Mouse (Mus musculus) midbrain, embryonic 14.5 days (tissue): ENCODE measurements around the gene Ccm2l. TPM values are rescaled to one million over a fixed set of nuclear protein-coding genes. Genes with fewer than 3 reads are reported as not detected.

ENCODE experiments used
- ATAC-seq: fragments of 200-750 bp; cut with Nextera tagmentation; 2 replicates; pipeline ENCODE4 v1.8.0; 2017; ENCODE audit warnings: moderate number of reproducible peaks, moderate library complexity; ENCODE audit not compliant: low FRiP score, low TSS enrichment
- DNase-seq: peaks from one replicate; pipeline ENCODE4 v3.0.0-alpha.2; 2015
- H3K27ac ChIP-seq: fragments of 300-500 bp; sonication (generic); replicated peaks from 2 replicates; pipeline ENCODE4 v1.5.1; 2014; ENCODE audit warnings: mild to moderate bottlenecking, low read depth, low read length, moderate library complexity
- H3K27me3 ChIP-seq: fragments of 300-500 bp; sonication (generic); 2 replicates; pipeline ENCODE4 v1.6.1; 2014; ENCODE audit warnings: low read length, control low read depth, mixed read lengths; ENCODE audit not compliant: control insufficient read depth, insufficient read depth
- H3K36me3 ChIP-seq: fragments of 300-500 bp; sonication (generic); 2 replicates; pipeline ENCODE4 v1.6.1; 2014; ENCODE audit warnings: low read length, control low read depth; ENCODE audit not compliant: control insufficient read depth, insufficient read depth
- H3K4me1 ChIP-seq: fragments of 300-500 bp; sonication (generic); 2 replicates; pipeline ENCODE4 v1.6.1; 2014; ENCODE audit warnings: mild to moderate bottlenecking, antibody characterized with exemption, low read length, control low read depth; ENCODE audit not compliant: control insufficient read depth, insufficient read depth
- H3K4me2 ChIP-seq: fragments of 300-500 bp; sonication (generic); 2 replicates; pipeline ENCODE4 v1.6.1; 2014; ENCODE audit warnings: mild to moderate bottlenecking, low read length, moderate library complexity
- H3K4me3 ChIP-seq: fragments of 300-500 bp; sonication (generic); replicated peaks from 2 replicates; pipeline ENCODE4 v1.5.1; 2014; ENCODE audit warnings: low read depth, low read length
- H3K9ac ChIP-seq: fragments of 300-500 bp; sonication (generic); replicated peaks from 2 replicates; pipeline ENCODE4 v1.6.1; 2014; ENCODE audit warnings: mild to moderate bottlenecking, low read length, moderate library complexity
- H3K9me3 ChIP-seq: fragments of 300-500 bp; sonication (generic); 2 replicates; pipeline ENCODE4 v1.6.1; 2016; ENCODE audit warnings: low read length, control low read depth, mixed read lengths; ENCODE audit not compliant: control insufficient read depth
- WGBS: fragments of 180-500 bp; shearing (Covaris S2); extraction: QIAGEN DNeasy Blood & Tissue Kit; methylation state at CpG from one replicate; pipeline ENCODE4 v1.1.7; 2014; 5-methylcytosine and 5-hydroxymethylcytosine counted together
- polyA plus RNA-seq: library from polyadenylated mRNA; unstranded; fragments of >200 nt; fragmentation: Nextera tagmentation; extraction: Ambion mirVana; gene quantifications from 2 replicates; pipeline ENCODE4 v1.2.1, GENCODE M21; 2014

The Ccm2l gene
- polyA plus RNA-seq, 1 experiment from 2014 or later = 2.0 TPM

DNA sequence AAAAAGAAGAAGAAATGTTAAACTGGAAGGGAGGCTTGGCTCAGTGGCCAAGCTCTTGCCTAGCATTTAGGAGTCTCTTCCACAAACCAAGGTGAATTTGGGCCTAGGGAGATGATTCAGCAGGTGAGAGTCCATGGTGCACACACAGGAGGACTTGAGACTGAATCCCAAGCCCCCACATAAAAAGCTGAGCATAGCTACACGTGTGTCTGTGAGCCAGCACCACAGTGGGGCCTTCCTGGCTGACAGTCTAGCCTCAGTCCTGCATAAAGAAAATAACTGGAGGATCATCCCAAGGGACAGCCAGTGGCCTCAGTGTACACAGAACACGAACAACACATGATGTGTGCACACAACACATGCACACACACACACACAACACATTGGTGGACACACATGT, 23.6 kb downstream of the Ccm2l start:
- ATAC-seq (no peak), DNase-seq (no peak)
- Histone ChIP-seq H3K36me3 (no peaks in the 10 kb centered on the region), H3K27ac (no peak overlapping the region), H3K4me1 (no peaks in the 10 kb centered on the region), H3K4me3 (no peak overlapping the region), H3K4me2 (no peak overlapping the region), H3K9ac (no peak overlapping the region), H3K9me3 (no peaks in the 10 kb centered on the region), H3K27me3 (no peaks in the 10 kb centered on the region)
- 69% methylated on average over 2 of the region's 2 CpGs for WGBS

DNA sequence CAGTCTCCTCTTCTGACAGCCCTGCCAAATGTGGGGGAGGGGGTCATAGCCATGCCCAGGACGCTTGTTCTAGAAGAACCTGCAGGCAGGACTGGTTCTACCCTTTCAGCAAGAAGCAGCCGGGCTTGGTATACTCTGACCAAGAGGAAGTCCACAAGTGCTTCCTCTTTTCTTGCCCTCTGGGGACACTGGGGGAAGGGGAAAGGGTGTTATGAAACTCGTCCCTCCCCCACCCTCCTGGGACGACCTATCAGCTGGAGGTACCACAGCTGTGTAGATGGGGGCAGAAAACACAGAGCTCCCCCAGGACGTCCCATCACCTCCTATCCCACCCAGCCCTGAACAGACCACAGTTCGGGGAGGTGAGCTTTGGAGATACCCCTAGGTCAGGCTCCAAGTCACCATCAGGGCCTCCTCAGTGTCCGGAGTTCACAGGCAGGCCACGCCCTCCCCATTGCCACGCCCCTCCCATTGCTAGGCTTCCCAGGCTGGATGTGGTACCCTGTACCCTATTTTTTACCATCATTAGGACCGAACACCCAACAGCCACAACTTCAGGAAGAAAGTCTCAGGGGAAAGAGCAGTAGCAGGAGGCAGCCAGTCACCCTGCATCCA, 24.9 kb downstream of the Ccm2l start:
- Histone ChIP-seq H3K27ac (no peak overlapping the region), H3K4me3 (no peak overlapping the region), H3K27me3 (no peaks in the 10 kb centered on the region), H3K4me2 (no peak overlapping the region), H3K9ac (no peak overlapping the region), H3K36me3 (no peaks in the 10 kb centered on the region), H3K9me3 (no peaks in the 10 kb centered on the region), H3K4me1 (no peaks in the 10 kb centered on the region)
- WGBS = 51% methylated on average over 10 of the region's 10 CpGs
- ATAC-seq (no peak), DNase-seq (no peak)

DNA sequence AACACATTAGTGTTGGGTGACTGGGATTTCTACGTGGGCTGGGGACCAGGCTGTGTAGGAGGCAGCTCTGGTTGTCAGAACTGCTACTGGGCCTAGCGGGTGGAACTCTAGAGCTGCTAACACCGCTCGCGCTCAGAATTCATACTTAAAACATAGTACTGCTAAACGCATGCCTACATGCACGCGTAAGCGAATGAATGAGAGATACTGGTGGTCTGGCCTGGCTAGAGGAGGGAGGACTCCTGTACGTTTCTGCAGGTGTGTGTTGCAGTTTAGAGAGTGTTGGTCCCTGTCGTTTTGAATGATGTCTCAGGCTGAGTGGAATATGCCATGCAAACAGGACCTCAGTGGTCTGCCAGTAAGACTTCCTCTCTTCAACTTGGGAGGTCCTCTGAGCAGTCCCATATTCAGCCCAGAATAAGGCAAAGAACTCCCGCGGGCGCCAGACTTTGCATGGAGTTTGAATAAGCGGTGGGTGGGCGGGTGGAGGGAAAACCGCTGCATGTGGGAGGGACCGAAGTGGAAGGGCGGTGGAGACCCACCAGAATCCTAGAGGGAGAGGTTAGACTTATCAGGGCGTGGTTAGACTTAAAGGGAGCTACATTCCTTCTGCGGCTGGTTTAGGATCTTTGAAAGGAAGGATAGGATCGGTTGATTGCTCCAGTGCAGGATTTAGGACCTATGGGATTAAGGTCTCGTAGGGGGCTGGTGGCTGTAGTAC, 41.5 kb downstream of the Ccm2l start:
- ATAC-seq (no peak), DNase-seq (no peak)
- Histone ChIP-seq H3K4me1 (peaks cover 4% of the 10 kb centered on the region; the same call in 1 of the 2 replicates), H3K4me2 (peak overlapping the region; percentile 68; the same call in 1 of the 2 replicates), H3K9ac (no peak overlapping the region), H3K27me3 (peaks cover 19% of the 10 kb centered on the region), H3K4me3 (no peak overlapping the region), H3K9me3 (no peaks in the 10 kb centered on the region), H3K27ac (no peak overlapping the region), H3K36me3 (no peaks in the 10 kb centered on the region)
- 33% methylated on average over 23 of the region's 23 CpGs for WGBS

DNA sequence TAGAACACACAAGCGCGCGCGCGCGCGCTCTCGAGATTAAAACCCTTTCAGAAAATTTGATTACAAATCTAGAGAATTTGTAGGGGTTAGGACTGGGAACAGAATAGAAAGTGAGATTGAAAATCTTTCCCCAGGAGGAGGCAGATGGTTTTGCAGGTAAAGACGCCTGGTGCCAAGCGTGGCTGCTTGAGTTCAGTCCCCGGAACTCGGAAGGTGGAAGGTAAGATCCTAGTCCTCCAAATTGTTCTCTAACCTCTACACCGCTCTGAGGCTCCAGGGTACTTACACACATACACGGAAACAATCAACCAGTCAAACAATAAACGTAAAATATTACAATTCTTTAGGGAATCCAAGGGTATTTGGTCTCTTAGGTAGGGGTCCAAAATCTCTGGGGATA, 42.0 kb downstream of the Ccm2l start:
- Histone ChIP-seq H3K9me3 (no peaks in the 10 kb centered on the region), H3K27me3 (peaks cover 19% of the 10 kb centered on the region), H3K4me1 (peaks cover 4% of the 10 kb centered on the region; the same call in 1 of the 2 replicates), H3K27ac (no peak overlapping the region), H3K36me3 (no peaks in the 10 kb centered on the region), H3K9ac (no peak overlapping the region), H3K4me3 (0 out of 2 replicates have a peak overlapping the region, but pooled peaks have one; percentile 2), H3K4me2 (peak overlapping the region; percentile 68)
- DNase-seq (peak; percentile 35), ATAC-seq (no peak)
- whole genome bisulfite sequencing = 2% methylated on average over 15 of the region's 15 CpGs

DNA sequence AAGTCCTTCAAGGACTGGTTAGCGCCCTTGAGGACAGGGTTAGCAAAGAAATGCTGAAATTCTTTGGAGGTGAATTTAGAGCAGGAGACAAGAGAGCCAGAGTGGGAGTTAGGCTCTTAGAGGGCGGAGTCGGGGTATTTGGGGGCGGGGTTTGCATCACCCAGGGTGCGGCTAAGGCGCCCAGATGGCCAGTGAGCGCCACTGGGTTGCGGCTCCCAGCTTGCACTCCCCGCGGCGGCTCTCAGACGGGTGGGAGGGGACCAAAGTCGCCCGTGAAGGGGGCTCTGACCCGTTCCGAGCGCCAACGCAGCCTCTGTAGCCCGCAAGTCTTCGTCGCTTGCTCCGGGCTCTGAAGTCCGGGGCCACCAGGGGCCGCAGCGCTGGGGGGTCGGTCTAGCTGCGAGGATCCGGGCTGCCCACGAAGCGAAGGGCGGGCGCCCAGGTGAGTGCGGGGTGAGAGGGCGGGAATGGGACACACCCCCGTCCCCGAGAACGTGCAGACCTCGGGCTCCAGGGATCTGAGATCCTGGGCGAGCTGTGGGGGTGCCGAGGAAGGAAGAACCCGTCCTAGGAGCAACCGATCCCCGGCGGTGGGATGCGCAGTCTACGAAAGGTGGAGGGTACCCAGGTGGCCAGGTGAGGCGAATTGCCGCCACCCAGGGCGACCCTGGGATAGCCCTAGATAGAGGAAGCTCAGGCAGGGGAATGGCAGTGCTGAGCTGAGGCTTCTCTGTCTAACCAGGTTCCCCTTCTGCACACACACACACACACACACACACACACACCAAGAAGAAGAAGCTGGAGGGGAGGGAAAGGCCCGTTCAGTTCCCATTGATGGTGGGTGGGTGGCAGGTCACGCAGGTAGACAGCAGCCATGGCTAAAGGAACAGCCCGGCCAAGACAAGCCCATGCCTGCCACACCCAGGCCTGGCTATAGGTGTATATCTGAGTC, 42.8 kb downstream of the Ccm2l start, which contains the start of gene Hck:
Gene Hck, plus strand, starts transcription at position 156 of the 952 bp plus-strand sequence.
- Histone ChIP-seq H3K4me3 (peak within 1 kb of the TSS; percentile 41), H3K27ac (no peak within 1 kb of the TSS), H3K27me3 (peaks cover 19% of the 10 kb centered on the region), H3K9ac (peak within 1 kb of the TSS; percentile 53; the same call in 1 of the 2 replicates), H3K36me3 (no peaks in the 10 kb centered on the region), H3K9me3 (no peaks in the 10 kb centered on the region), H3K4me1 (peaks cover 4% of the 10 kb centered on the region; the same call in 1 of the 2 replicates), H3K4me2 (peak within 1 kb of the TSS; percentile 68)
- WGBS = 3% methylated on average over 52 of the region's 52 CpGs
- no peak; the same call in 1 of the 2 replicates for ATAC-seq
- DNase-seq = peak; percentile 58

DNA sequence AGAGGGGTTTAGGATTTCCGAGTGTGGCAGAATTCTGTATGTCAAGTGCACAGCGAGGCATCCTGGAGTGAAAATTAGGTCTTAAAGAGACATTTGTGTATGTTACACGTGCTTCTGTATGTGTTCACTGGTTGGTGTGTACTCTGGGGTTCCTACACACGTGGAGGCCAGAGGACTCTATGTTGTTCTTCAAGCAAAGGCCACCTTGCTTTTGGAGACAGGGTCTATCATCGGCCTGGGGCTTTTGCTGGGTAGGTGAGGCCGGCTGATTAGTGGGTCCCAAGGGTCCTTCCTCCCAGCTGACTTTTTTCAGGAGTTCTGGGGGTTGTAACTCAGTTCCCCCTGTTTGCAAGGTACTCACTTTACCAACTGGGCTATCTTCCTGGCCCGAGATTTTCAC, 43.8 kb downstream of the Ccm2l start:
- DNase-seq (no peak), ATAC-seq (no peak)
- H3K9ac ChIP-seq = no peak overlapping the region
- no peaks in the 10 kb centered on the region for H3K9me3 ChIP-seq
- no peaks in the 10 kb centered on the region for H3K36me3 ChIP-seq
- H3K4me3 ChIP-seq = no peak overlapping the region
- peaks cover 19% of the 10 kb centered on the region for H3K27me3 ChIP-seq
- no peak overlapping the region for H3K27ac ChIP-seq
- 71% methylated on average over 7 of the region's 7 CpGs for WGBS
- H3K4me2 ChIP-seq = no peak overlapping the region
- H3K4me1 ChIP-seq = peaks cover 4% of the 10 kb centered on the region; the same call in 1 of the 2 replicates

DNA sequence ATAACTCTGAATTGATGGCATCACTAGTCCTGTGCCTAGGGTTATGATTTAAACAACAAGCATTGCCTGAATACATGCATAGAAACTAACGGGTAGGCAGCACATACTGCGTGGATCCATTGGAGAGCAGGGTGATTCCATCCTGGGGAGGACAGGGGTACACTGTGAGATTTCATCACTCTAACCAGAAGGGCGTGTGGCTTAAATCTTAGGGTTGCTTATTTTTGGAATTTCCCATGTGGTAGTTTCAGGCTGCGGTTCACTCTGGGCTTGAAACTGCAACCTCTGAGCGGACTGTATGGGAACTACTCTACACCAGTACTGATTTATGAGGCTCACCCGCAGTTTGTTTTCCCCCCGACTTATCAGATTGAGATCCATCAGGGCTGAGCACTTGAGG, 45.5 kb downstream of the Ccm2l start:
- Histone ChIP-seq H3K36me3 (no peaks in the 10 kb centered on the region), H3K4me2 (no peak overlapping the region), H3K27me3 (peaks cover 19% of the 10 kb centered on the region), H3K4me3 (no peak overlapping the region), H3K4me1 (peaks cover 4% of the 10 kb centered on the region; the same call in 1 of the 2 replicates), H3K9ac (no peak overlapping the region), H3K27ac (no peak overlapping the region), H3K9me3 (no peaks in the 10 kb centered on the region)
- DNase-seq (no peak), ATAC-seq (no peak)
- 89% methylated on average over 7 of the region's 7 CpGs for WGBS

DNA sequence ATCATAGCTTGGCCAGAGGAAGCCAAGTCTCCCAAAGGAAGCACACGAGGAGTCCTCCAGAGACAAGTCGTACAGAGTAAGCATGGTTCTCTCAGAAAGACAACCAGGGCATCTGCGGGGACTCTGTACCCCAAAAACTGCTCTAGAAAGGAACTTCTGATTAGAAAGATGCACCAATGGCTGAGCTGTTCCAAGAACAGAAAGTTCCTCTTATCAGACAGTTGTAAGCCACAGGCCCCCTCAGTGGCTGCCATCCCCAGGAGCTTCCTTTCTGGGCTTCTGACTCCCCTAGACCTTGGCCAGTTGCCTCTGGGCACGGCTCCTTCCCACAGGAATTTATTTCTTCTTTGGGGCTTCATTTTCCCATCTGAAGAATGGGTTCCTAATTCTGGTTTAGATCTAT, 49.9 kb downstream of the Ccm2l start:
- no peaks in the 10 kb centered on the region for H3K36me3 ChIP-seq
- H3K27me3 ChIP-seq = no peaks in the 10 kb centered on the region
- H3K4me2 ChIP-seq = no peak overlapping the region
- H3K4me1 ChIP-seq = no peaks in the 10 kb centered on the region
- no peak overlapping the region for H3K27ac ChIP-seq
- no peak overlapping the region for H3K9ac ChIP-seq
- DNase-seq = no peak
- 83% methylated on average over 4 of the region's 4 CpGs for WGBS
- H3K9me3 ChIP-seq = no peaks in the 10 kb centered on the region
- no peak for ATAC-seq
- H3K4me3 ChIP-seq = no peak overlapping the region
